Mouse (Mus musculus): ENCODE measurements around the gene Polr3e.
"Not testable (repeated sequence)": the region's sequence is repeated elsewhere in the genome, so short reads cannot be mapped to it uniquely, and the experiment has no call there.

The Polr3e gene

GRCm38 (mm10) chr7:120917592-120918461 is at the start of gene Polr3e:
TSS of gene Polr3e (plus strand) at chr7:120917744.
- peak; percentile 99 for DNase-seq

GRCm38 (mm10) chr7:120869883-120870282 is 47.7 kb upstream of the Polr3e start:
- DNase-seq: no peak

GRCm38 (mm10) chr7:120870431-120871008 is 47.0 kb upstream of the Polr3e start:
- no peak for DNase-seq

- no peak for DNase-seq
Measured at GRCm38 (mm10) chr7:120873083-120873482, 44.5 kb upstream of the Polr3e start.

- DNase-seq: no peak
Measured at GRCm38 (mm10) chr7:120874021-120874420, 43.5 kb upstream of the Polr3e start.

GRCm38 (mm10) chr7:120874764-120875539 is 42.6 kb upstream of the Polr3e start:
- DNase-seq: no peak

GRCm38 (mm10) chr7:120875540-120876388 is 41.8 kb upstream of the Polr3e start:
- no peak for DNase-seq

GRCm38 (mm10) chr7:120878271-120878670 is 39.3 kb upstream of the Polr3e start:
- no peak for DNase-seq

- DNase-seq: no peak
Measured at GRCm38 (mm10) chr7:120879972-120880371, 37.6 kb upstream of the Polr3e start.

- DNase-seq: no peak
Measured at GRCm38 (mm10) chr7:120880770-120881169, 36.8 kb upstream of the Polr3e start.

GRCm38 (mm10) chr7:120881451-120881850 is 36.1 kb upstream of the Polr3e start:
- DNase-seq: no peak

- no peak for DNase-seq
Measured at GRCm38 (mm10) chr7:120882674-120883073, 34.9 kb upstream of the Polr3e start.

- no peak for DNase-seq
Measured at GRCm38 (mm10) chr7:120883523-120884290, 33.8 kb upstream of the Polr3e start.

GRCm38 (mm10) chr7:120884746-120885145 is 32.8 kb upstream of the Polr3e start:
- no peak for DNase-seq

GRCm38 (mm10) chr7:120893123-120893522 is 24.4 kb upstream of the Polr3e start:
- DNase-seq: no peak

- DNase-seq: no peak
Measured at GRCm38 (mm10) chr7:120897054-120897453, 20.5 kb upstream of the Polr3e start.

GRCm38 (mm10) chr7:120897711-120898335 is 19.7 kb upstream of the Polr3e start:
- peak; percentile 77 for DNase-seq

- no peak for DNase-seq
Measured at GRCm38 (mm10) chr7:120900191-120900590, 17.4 kb upstream of the Polr3e start.

- DNase-seq: no peak
Measured at GRCm38 (mm10) chr7:120901701-120902100, 15.8 kb upstream of the Polr3e start.

- DNase-seq: no peak
Measured at GRCm38 (mm10) chr7:120902931-120903330, 14.6 kb upstream of the Polr3e start.

- DNase-seq: not testable (repeated sequence)
Measured at GRCm38 (mm10) chr7:120910172-120910571, 7.4 kb upstream of the Polr3e start.

Data from cerebellum, adult 11-12 months (tissue).